ENCODE assay signal across 8 mouse cellular contexts in the genomic region with DNA sequence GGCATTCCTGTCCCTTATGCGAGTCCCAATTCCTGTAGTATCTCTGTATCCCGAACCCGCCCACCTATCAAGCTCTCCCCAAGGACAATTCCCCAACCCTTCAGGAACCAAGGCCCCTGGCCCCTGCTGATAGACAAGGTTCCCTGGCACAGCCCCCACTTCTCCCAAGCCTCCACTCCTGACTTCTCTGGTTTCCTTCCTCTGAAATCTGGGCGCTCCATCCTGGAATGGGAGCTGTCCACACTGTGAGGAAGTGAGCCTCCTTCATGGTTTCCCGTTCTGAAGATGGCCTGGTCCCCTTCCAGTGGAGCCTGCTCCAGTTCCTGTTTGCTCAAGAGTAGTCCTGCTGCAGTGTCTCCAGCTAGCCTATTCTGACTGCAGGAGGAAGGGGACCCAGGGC. TPM values are rescaled to one million over a fixed set of nuclear protein-coding genes. Genes with fewer than 3 reads are reported as not detected.
DNase-seq lines count a peak whose midpoint lies in the region; ATAC-seq and TF ChIP-seq lines count a peak whose summit lies in the region.

No protein-coding gene starts in this region.

- H3K4me2 ChIP-seq in forebrain, embryonic 15.5 days (replicated peaks): peak overlapping the region; percentile 73
- H3K4me2 ChIP-seq in intestine, embryonic 14.5 days (ENCODE audit: low read length): peak overlapping the region; percentile 61

- TF ChIP-seq CTCF in small intestine, adult 2 months (IDR thresholded peaks at IDR 0.05; ENCODE audit: extremely low read depth, insufficient read length, insufficient replicate concordance, low read depth, low read length): no peak

- H3K9me3 ChIP-seq in forebrain, embryonic 15.5 days: no peaks in the 10 kb centered on the region
- no peaks in the 10 kb centered on the region for H3K9me3 ChIP-seq in intestine, embryonic 14.5 days (ENCODE audit: control insufficient read depth, low read length)

- no peak for ATAC-seq in forebrain, embryonic 15.5 days (replicated peaks)
- no peak for ATAC-seq in intestine, embryonic 14.5 days (replicated peaks; ENCODE audit: low FRiP score, low TSS enrichment, low read depth)

- H3K4me1 ChIP-seq in brown adipose tissue, adult 24 weeks (ENCODE audit: control insufficient read depth, insufficient read depth, insufficient read length, low read length): peaks cover 4% of the 10 kb centered on the region; the same call in 1 of the 2 replicates
- peaks cover 19% of the 10 kb centered on the region for H3K4me1 ChIP-seq in forebrain, embryonic 15.5 days
- H3K4me1 ChIP-seq in intestine, embryonic 14.5 days (replicated peaks; ENCODE audit: control insufficient read depth, insufficient read depth, low read length): no peaks in the 10 kb centered on the region; the same call in 1 of the 2 replicates
- H3K4me1 ChIP-seq in small intestine, adult 2 months (ENCODE audit: control insufficient read depth, insufficient read depth, insufficient read length, low read length): peaks cover 7% of the 10 kb centered on the region; the same call in 1 of the 2 replicates

- peaks cover 57% of the 10 kb centered on the region for H3K36me3 ChIP-seq in forebrain, embryonic 15.5 days
- peaks cover 52% of the 10 kb centered on the region for H3K36me3 ChIP-seq in intestine, embryonic 14.5 days (ENCODE audit: control insufficient read depth, insufficient read depth, low read length)
- H3K36me3 ChIP-seq in small intestine, adult 2 months (ENCODE audit: control insufficient read depth, insufficient read depth, low read length): peaks cover 39% of the 10 kb centered on the region

- TF ChIP-seq POLR2A in small intestine, adult 2 months (IDR thresholded peaks at IDR 0.05; ENCODE audit: low read depth, low read length): no peak

- peak overlapping the region; percentile 35 for H3K27ac ChIP-seq in brown adipose tissue, adult 24 weeks (replicated peaks; ENCODE audit: low read depth, low read length)
- no peak overlapping the region for H3K27ac ChIP-seq in forebrain, embryonic 15.5 days (replicated peaks)
- H3K27ac ChIP-seq in intestine, embryonic 14.5 days (ENCODE audit: low read depth): no peak overlapping the region
- H3K27ac ChIP-seq in small intestine, adult 2 months (ENCODE audit: insufficient read depth, low read depth, low read length): no peak overlapping the region

- H3K4me3 ChIP-seq in brown adipose tissue, adult 24 weeks (ENCODE audit: insufficient read depth, low read depth, low read length): peak overlapping the region; percentile 91
- H3K4me3 ChIP-seq in forebrain, embryonic 15.5 days: peak overlapping the region; percentile 76
- 0 out of 2 replicates have a peak overlapping the region, but pooled peaks have one; percentile 81 for H3K4me3 ChIP-seq in intestine, embryonic 14.5 days (ENCODE audit: low read depth, low read length)
- peak overlapping the region; percentile 86; the same call in 1 of the 2 replicates for H3K4me3 ChIP-seq in small intestine, adult 2 months (ENCODE audit: low read depth, low read length)

- WGBS in forebrain, embryonic 15.5 days: 69% methylated on average over 5 of the region's 5 CpGs
- 48% methylated on average over 5 of the region's 5 CpGs for WGBS in intestine, embryonic 14.5 days
- 62% methylated on average over 5 of the region's 5 CpGs for WGBS in small intestine, adult 2 months

- DNase-seq in intestine, embryonic 14.5 days (ENCODE audit: low spot score): no peak
- DNase-seq in lung, adult 18-20 months: peak; percentile 32 to 41
- DNase-seq in frontal cortex, adult 2 months (ENCODE audit: extremely low spot score in 1 of 2, low spot score in 1 of 2): no peak
- no peak for DNase-seq in embryo, embryonic 10 days (ENCODE audit: low spot score)
- DNase-seq in left cerebral cortex, postnatal 14 days (ENCODE audit: low spot score in 2 of 2): no peak

- H3K9ac ChIP-seq in forebrain, embryonic 15.5 days (replicated peaks): peak overlapping the region; percentile 83
- no peak overlapping the region for H3K9ac ChIP-seq in intestine, embryonic 14.5 days (ENCODE audit: low read length)

- intact Hi-C loops in left cerebral cortex, postnatal 14 days (cut with DNase I): loop anchor here (5.0 kb wide), 1 partner anchor 57 kb away; no protein-coding TSS in a partner anchor

- H3K27me3 ChIP-seq in forebrain, embryonic 15.5 days: no peaks in the 10 kb centered on the region
- no peaks in the 10 kb centered on the region for H3K27me3 ChIP-seq in intestine, embryonic 14.5 days (replicated peaks; ENCODE audit: control insufficient read depth, insufficient read depth, low read length)
- H3K27me3 ChIP-seq in small intestine, adult 2 months (ENCODE audit: control insufficient read depth, insufficient read depth, low read length): no peaks in the 10 kb centered on the region

RNA-seq across cellular contexts. Expression of gene Nckipsd, which starts 1.0 kb away (rescaled TPM):
- 3.9 and 6.4 TPM in 2 replicates for polyA plus RNA-seq in brown adipose tissue, adult 24 weeks (2012; ENCODE audit: insufficient read depth, insufficient read length, missing spikeins)
- 21.1 and 21.2 TPM in 2 replicates for polyA plus RNA-seq in forebrain, embryonic 15.5 days (2015; fragmentation: Nextera tagmentation; extraction: Ambion mirVana)
- 14.3 and 15.3 TPM in 2 replicates for polyA plus RNA-seq in intestine, embryonic 14.5 days (2014; fragmentation: Nextera tagmentation; extraction: Ambion mirVana)
- 13.5 and 18.1 TPM in 2 replicates for polyA plus RNA-seq in small intestine, adult 2 months (2012; rRNA removed)
- polyA plus RNA-seq in frontal cortex, adult 2 months (2012; rRNA removed): 55.5 and 58.8 TPM in 2 replicates
- 10 to 100 TPM; 39.1 to 44.7 TPM for total RNA-seq in left cerebral cortex, postnatal 14 days (2021)

RNA-seq across cellular contexts. Expression of gene Celsr3, which starts 16.9 kb away (rescaled TPM):
- not detected in 2 replicates for polyA plus RNA-seq in brown adipose tissue, adult 24 weeks (2012; ENCODE audit: insufficient read depth, insufficient read length, missing spikeins)
- polyA plus RNA-seq in forebrain, embryonic 15.5 days (2015; fragmentation: Nextera tagmentation; extraction: Ambion mirVana): 16.7 and 20.0 TPM in 2 replicates
- 1.3 and 2.1 TPM in 2 replicates for polyA plus RNA-seq in intestine, embryonic 14.5 days (2014; fragmentation: Nextera tagmentation; extraction: Ambion mirVana)
- 1.5 and 1.7 TPM in 2 replicates for polyA plus RNA-seq in small intestine, adult 2 months (2012; rRNA removed)
- 67.4 and 74.7 TPM in 2 replicates for polyA plus RNA-seq in frontal cortex, adult 2 months (2012; rRNA removed)
- 10 to 100 TPM; 50.7 to 55.3 TPM for total RNA-seq in left cerebral cortex, postnatal 14 days (2021)

RNA-seq across cellular contexts. Expression of gene Ip6k2, which starts 25.6 kb away (rescaled TPM):
- polyA plus RNA-seq in brown adipose tissue, adult 24 weeks (2012; ENCODE audit: insufficient read depth, insufficient read length, missing spikeins): 14.0 and 16.2 TPM in 2 replicates
- 206 and 208 TPM in 2 replicates for polyA plus RNA-seq in forebrain, embryonic 15.5 days (2015; fragmentation: Nextera tagmentation; extraction: Ambion mirVana)
- polyA plus RNA-seq in intestine, embryonic 14.5 days (2014; fragmentation: Nextera tagmentation; extraction: Ambion mirVana): 107 and 110 TPM in 2 replicates
- polyA plus RNA-seq in small intestine, adult 2 months (2012; rRNA removed): 45.0 and 53.8 TPM in 2 replicates
- 204 and 217 TPM in 2 replicates for polyA plus RNA-seq in frontal cortex, adult 2 months (2012; rRNA removed)
- total RNA-seq in left cerebral cortex, postnatal 14 days (2021): 100 to 1,000 TPM; 149 to 153 TPM

RNA-seq across cellular contexts. Expression of gene Slc26a6, which starts 43.9 kb away (rescaled TPM):
- polyA plus RNA-seq in brown adipose tissue, adult 24 weeks (2012; ENCODE audit: insufficient read depth, insufficient read length, missing spikeins): 4.4 and 7.5 TPM in 2 replicates
- polyA plus RNA-seq in forebrain, embryonic 15.5 days (2015; fragmentation: Nextera tagmentation; extraction: Ambion mirVana): 9.0 and 9.8 TPM in 2 replicates
- 13.5 and 14.8 TPM in 2 replicates for polyA plus RNA-seq in intestine, embryonic 14.5 days (2014; fragmentation: Nextera tagmentation; extraction: Ambion mirVana)
- polyA plus RNA-seq in small intestine, adult 2 months (2012; rRNA removed): 734 and 815 TPM in 2 replicates
- 19.5 and 20.7 TPM in 2 replicates for polyA plus RNA-seq in frontal cortex, adult 2 months (2012; rRNA removed)
- total RNA-seq in left cerebral cortex, postnatal 14 days (2021): 10 to 100 TPM; 30.4 to 33.2 TPM

Comparison
In these comparisons a context has a peak if more than half of its experiments do, and no peak if none do; other contexts are left out.
1. DNase-seq: peak in lung, adult 18-20 months (2 of 2); none in intestine, embryonic 14.5 days (single experiment), frontal cortex, adult 2 months (0 of 2), embryo, embryonic 10 days (single experiment) and left cerebral cortex, postnatal 14 days (0 of 2).
2. Peak in every context shown above with its lines, with median percentiles within 50 percentile points of each other: H3K4me3 ChIP-seq.